Mouse (Mus musculus) A20 (cell line): ENCODE results near the gene Dnajc6.

Experiments used
- DNase-seq: peaks from one replicate; pipeline ENCODE4 v3.0.0-alpha.2; 2011; ENCODE audit warnings: low read depth, low spot score

The Dnajc6 gene

GRCm38 (mm10) chr4:101496534-101497237 is at the start of gene Dnajc6:
Gene Dnajc6, plus strand, starts transcription at chr4:101496648.
- DNase-seq, result no peak

- DNase-seq, result no peak
These were observed 47.7 kb upstream of the Dnajc6 start for GRCm38 (mm10) chr4:101448701-101449100.

- no peak for DNase-seq
These were observed 47.1 kb upstream of the Dnajc6 start for GRCm38 (mm10) chr4:101449344-101449743.

GRCm38 (mm10) chr4:101450150-101450780 is 46.2 kb upstream of the Dnajc6 start:
- no peak for DNase-seq

- DNase-seq, result no peak
These were observed 45.4 kb upstream of the Dnajc6 start for GRCm38 (mm10) chr4:101451089-101451488.

- no peak for DNase-seq
These were observed 43.6 kb upstream of the Dnajc6 start for GRCm38 (mm10) chr4:101452829-101453228.

- no peak for DNase-seq
These were observed 39.3 kb upstream of the Dnajc6 start for GRCm38 (mm10) chr4:101457176-101457575.

- DNase-seq, result peak; percentile 37
These were observed 38.1 kb upstream of the Dnajc6 start for GRCm38 (mm10) chr4:101458341-101458740.

- no peak for DNase-seq
These were observed 37.1 kb upstream of the Dnajc6 start for GRCm38 (mm10) chr4:101459358-101459757.

GRCm38 (mm10) chr4:101460114-101460513 is 36.3 kb upstream of the Dnajc6 start:
- DNase-seq, result no peak

GRCm38 (mm10) chr4:101462065-101462464 is 34.4 kb upstream of the Dnajc6 start:
- no peak for DNase-seq

GRCm38 (mm10) chr4:101466264-101466663 is 30.2 kb upstream of the Dnajc6 start:
- no peak for DNase-seq

- no peak for DNase-seq
These were observed 27.2 kb upstream of the Dnajc6 start for GRCm38 (mm10) chr4:101469242-101469641.

GRCm38 (mm10) chr4:101470543-101470942 is 25.9 kb upstream of the Dnajc6 start:
- peak; percentile 28 for DNase-seq

- no peak for DNase-seq
These were observed 23.7 kb upstream of the Dnajc6 start for GRCm38 (mm10) chr4:101472767-101473166.

- DNase-seq, result no peak
These were observed 6.0 kb upstream of the Dnajc6 start for GRCm38 (mm10) chr4:101490320-101490917.

- DNase-seq, result no peak
These were observed 4.7 kb upstream of the Dnajc6 start for GRCm38 (mm10) chr4:101491704-101492103.

- no peak for DNase-seq
These were observed 2.7 kb upstream of the Dnajc6 start for GRCm38 (mm10) chr4:101493611-101494197.

- DNase-seq, result no peak
These were observed 287 bp upstream of the Dnajc6 start for GRCm38 (mm10) chr4:101496188-101496533.

GRCm38 (mm10) chr4:101497336-101497735 is 888 bp downstream of the Dnajc6 start:
- no peak for DNase-seq

GRCm38 (mm10) chr4:101504470-101505007 is 8.1 kb downstream of the Dnajc6 start:
- no peak for DNase-seq

GRCm38 (mm10) chr4:101505966-101506365 is 9.5 kb downstream of the Dnajc6 start:
- no peak for DNase-seq
